Mouse (Mus musculus) kidney, adult 2 months (tissue): ENCODE measurements around the gene Ankfn1. TPM values are rescaled to one million over a fixed set of nuclear protein-coding genes. Genes with fewer than 3 reads are reported as not detected.
A peak's percentile ranks its signal among the peaks of the same experiment; 100 is the strongest.

Source experiments
- DNase-seq: peaks from one replicate; pipeline ENCODE4 v3.0.0; 2021
- H3K27ac ChIP-seq: fragments of 200-500 bp; 2 replicates; pipeline ENCODE4 v1.5.1; 2012; ENCODE audit warnings: low read depth, low read length, control low read depth, inconsistent platforms; ENCODE audit not compliant: insufficient read depth
- H3K27me3 ChIP-seq: fragments of 200-500 bp; replicated peaks from 2 replicates; pipeline ENCODE4 v1.6.1; 2012; ENCODE audit warnings: mild to moderate bottlenecking, moderate library complexity, low read length, inconsistent platforms; ENCODE audit not compliant: control insufficient read depth, insufficient read depth
- H3K36me3 ChIP-seq: fragments of 200-500 bp; 2 replicates; pipeline ENCODE4 v1.6.1; 2012; ENCODE audit warnings: mild to moderate bottlenecking, moderate library complexity, low read length, inconsistent platforms; ENCODE audit not compliant: control insufficient read depth, insufficient read depth
- H3K4me1 ChIP-seq: fragments of 200-500 bp; 2 replicates; pipeline ENCODE4 v1.6.1; 2011; ENCODE audit warnings: low read length; ENCODE audit not compliant: control insufficient read depth, insufficient read depth
- H3K4me3 ChIP-seq: fragments of 200-500 bp; 2 replicates; pipeline ENCODE4 v1.5.1; 2011; ENCODE audit warnings: mild to moderate bottlenecking, low read depth, low read length, control low read depth; ENCODE audit not compliant: insufficient read depth
- CTCF ChIP-seq: fragments of 200-500 bp; conservative IDR thresholded peaks from 2 replicates; pipeline ENCODE4 v1.5.1; 2011; ENCODE audit warnings: low read depth, mild to moderate bottlenecking, control low read depth, low read length, moderate library complexity, mixed read lengths; ENCODE audit not compliant: insufficient read depth, insufficient read length
- POLR2A ChIP-seq: fragments of 200-500 bp; IDR thresholded peaks from one replicate; pipeline ENCODE4 v1.6.1; 2011; ENCODE audit warnings: low read depth, low read length, control low read depth
- WGBS: fragments of 180-500 bp; shearing (Covaris S2); methylation state at CpG from one replicate; pipeline ENCODE4 v1.1.7; 2018; 5-methylcytosine and 5-hydroxymethylcytosine counted together
- polyA plus RNA-seq: library from polyadenylated mRNA; depleted of rRNA; stranded (reverse); fragments of >200 nt; gene quantifications from 2 replicates; pipeline ENCODE4 v1.2.3, GENCODE M21; 2012

Gene Ankfn1
- polyA plus RNA-seq, 1 experiment: 0.03 TPM

DNA sequence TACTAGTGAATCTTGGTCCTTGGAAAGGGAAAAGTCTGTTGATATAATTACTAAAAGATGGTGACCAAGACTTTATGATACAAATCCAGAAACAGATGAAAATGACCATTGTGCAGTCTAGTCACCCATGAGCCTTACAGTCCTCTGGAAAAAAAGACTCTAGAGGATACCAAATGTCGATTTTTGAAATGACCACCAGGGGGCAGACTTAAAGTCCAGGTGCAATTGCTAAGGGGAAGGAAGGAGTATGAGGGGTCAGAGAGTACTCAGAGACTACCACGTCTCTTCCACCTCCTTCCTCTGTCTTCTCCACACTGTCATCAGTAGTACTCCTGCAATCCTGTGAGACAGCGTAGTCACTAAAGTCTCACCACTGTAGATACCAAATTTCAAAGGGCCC, 353.1 kb downstream of the Ankfn1 start:
- Histone ChIP-seq H3K27ac (no peak overlapping the region), H3K4me3 (no peak overlapping the region), H3K36me3 (no peaks in the 10 kb centered on the region), H3K4me1 (no peaks in the 10 kb centered on the region), H3K27me3 (no peaks in the 10 kb centered on the region)
- WGBS: 52% methylated on average over 3 of the region's 3 CpGs
- peak; percentile 15 for DNase-seq
- 0 out of 2 replicates have a peak, but pooled peaks have one; percentile 14 for TF ChIP-seq CTCF
- no peak for TF ChIP-seq POLR2A

DNA sequence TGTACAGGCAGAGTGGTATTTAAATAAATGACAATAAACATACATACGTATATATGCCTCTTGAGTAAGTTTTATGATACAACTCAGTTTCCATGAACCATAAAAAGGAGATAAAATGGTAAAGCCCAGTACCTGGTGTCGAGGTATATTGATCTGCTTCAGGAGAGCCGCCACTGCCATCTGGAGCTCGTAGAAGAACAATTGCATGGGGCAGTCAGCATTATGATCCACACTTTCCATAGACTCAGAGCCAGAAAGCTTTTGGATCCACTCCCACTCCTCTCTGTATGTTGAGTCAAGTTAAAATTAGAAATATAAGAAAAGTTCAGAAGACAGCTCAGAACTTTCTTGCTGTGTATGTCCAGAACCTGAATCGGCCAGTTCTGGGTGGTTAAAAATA, 354.8 kb downstream of the Ankfn1 start:
- WGBS: 86% methylated on average over 5 of the region's 5 CpGs
- TF ChIP-seq CTCF: no peak
- H3K4me1 ChIP-seq: no peaks in the 10 kb centered on the region

DNA sequence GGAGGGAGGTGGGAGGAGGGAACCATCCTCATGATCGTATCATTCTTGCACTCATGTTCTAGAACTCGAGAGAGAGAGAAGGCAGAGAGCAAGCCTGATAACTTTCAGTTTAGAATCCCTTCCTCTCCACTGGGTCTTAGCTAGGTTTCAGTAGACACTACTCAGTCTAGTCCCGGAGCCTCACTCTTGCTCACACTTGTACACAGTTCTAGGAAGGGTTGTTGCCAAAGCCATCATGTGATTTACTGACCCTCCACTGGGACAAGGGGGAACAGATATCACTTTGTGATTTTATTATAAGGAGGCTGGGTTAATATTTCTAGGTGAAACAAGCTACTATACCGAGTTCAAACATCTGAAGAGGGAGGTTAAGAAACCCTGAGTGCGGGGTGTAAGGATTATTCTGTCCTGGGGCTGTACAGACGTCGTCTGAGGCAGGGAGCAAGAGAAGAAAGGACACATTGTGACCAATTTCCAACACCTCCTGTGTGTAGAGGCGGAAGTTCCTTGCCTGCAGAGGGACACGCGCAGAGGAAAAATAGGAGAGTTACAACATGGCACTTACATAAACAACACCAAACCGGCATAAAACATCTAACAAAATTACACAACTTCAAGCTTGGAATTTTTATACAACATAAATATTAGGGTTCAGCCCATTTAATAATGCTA, 356.6 kb downstream of the Ankfn1 start:
- no peaks in the 10 kb centered on the region for H3K36me3 ChIP-seq
- H3K27ac ChIP-seq: no peak overlapping the region
- H3K27me3 ChIP-seq: no peaks in the 10 kb centered on the region
- no peaks in the 10 kb centered on the region for H3K4me1 ChIP-seq
- TF ChIP-seq CTCF: no peak
- TF ChIP-seq POLR2A: no peak
- 81% methylated on average over 11 of the region's 11 CpGs for WGBS
- DNase-seq: no peak
- H3K4me3 ChIP-seq: no peak overlapping the region

More for the DNA sequence above, 354.8 kb downstream of the Ankfn1 start:
- DNase-seq: no peak
- H3K4me3 ChIP-seq: no peak overlapping the region
- no peak overlapping the region for H3K27ac ChIP-seq
- H3K27me3 ChIP-seq: no peaks in the 10 kb centered on the region
- H3K36me3 ChIP-seq: no peaks in the 10 kb centered on the region

DNA sequence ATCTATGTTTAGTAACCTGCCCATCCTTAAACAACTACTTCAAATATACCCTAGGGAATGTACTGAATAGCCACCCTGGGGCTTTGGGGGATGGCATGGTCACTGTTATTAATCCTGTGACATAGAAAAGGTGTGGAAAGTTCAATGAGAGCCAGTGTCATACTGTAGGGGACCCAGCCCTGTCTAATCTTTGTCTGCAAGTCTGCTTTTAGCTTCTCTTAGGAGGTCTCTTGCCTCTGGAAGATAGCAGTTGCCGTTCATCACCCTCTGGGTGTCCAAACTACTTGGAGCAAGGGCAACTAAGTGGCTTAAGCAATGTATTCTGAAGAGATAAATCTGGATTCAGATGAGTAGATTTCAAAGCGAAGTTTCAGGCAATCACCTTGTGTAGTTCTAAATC, 357.6 kb downstream of the Ankfn1 start:
- WGBS: 88% methylated on average over 2 of the region's 2 CpGs
- no peaks in the 10 kb centered on the region for H3K36me3 ChIP-seq
- no peak for TF ChIP-seq CTCF
- no peak for TF ChIP-seq POLR2A
- no peak overlapping the region for H3K4me3 ChIP-seq
- no peaks in the 10 kb centered on the region for H3K27me3 ChIP-seq
- no peak for DNase-seq
- H3K27ac ChIP-seq: no peak overlapping the region
- H3K4me1 ChIP-seq: no peaks in the 10 kb centered on the region

DNA sequence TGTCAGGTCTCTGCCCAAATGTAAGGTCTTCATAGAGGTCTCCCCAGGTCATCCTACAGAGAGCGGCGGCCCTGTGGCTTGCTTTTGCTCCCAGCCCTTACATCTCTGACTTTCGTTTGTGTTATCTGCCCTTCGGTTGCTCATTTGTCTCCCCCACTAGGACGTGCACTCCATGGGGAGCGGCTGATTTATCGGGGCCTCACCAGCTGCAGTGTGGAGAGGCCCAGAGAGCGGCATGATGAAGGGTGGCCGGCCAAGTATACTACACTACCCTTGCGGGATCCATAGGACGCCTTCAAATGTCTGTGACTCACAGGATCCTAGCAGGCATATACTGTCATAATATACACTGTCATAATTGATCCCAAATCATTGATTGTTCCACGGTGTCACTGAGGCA, 358.8 kb downstream of the Ankfn1 start:
- Histone ChIP-seq H3K27ac (no peak overlapping the region), H3K27me3 (no peaks in the 10 kb centered on the region), H3K4me1 (no peaks in the 10 kb centered on the region), H3K36me3 (no peaks in the 10 kb centered on the region), H3K4me3 (no peak overlapping the region)
- 84% methylated on average over 12 of the region's 12 CpGs for WGBS
- no peak for TF ChIP-seq CTCF
- TF ChIP-seq POLR2A: no peak
- no peak for DNase-seq

DNA sequence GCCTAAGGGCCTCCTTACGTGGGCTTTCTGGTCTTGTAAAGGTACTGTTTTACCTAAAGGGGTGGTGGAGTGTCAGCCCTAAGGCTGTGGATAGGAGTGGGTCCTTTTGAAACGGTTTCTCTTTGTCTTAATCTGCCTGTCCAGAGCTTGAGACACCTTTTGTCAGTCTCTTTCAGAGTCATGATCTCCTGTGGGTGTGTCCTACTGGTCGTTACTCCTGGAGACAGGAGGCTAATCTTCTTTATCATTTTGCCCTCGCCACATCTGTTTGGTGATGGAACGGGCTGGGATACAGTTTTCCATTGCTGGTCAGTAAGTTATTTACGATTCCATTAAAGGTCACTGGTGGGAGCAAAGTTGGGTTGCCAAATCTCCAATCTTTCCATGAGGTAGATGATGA, 360.7 kb downstream of the Ankfn1 start:
- Histone ChIP-seq H3K27me3 (no peaks in the 10 kb centered on the region), H3K36me3 (no peaks in the 10 kb centered on the region), H3K27ac (no peak overlapping the region), H3K4me1 (no peaks in the 10 kb centered on the region), H3K4me3 (no peak overlapping the region)
- no peak for DNase-seq
- TF ChIP-seq POLR2A (no peak), CTCF (no peak)
- WGBS: 78% methylated on average over 6 of the region's 6 CpGs

DNA sequence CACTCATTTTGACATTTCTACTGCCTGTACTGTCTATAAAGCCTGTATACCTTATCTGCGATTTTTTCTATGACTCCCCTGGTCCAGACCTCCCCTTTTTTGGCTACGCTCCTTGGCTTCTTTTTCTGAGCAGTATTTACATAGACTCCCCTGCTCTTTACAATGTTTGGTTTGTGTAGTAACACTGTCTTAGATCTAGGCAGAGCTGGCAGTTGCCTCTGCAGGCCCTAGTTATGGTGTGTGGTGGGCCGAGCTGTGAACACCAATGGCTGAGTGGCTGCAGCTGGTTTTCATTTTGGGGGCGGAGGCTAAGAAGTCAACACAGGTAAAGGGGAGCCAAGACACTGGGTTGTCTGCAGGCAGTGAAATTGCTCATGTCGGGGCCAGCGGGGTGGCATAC, 368.7 kb downstream of the Ankfn1 start:
- no peak for DNase-seq
- 76% methylated on average over 6 of the region's 6 CpGs for WGBS
- Histone ChIP-seq H3K27me3 (no peaks in the 10 kb centered on the region), H3K36me3 (no peaks in the 10 kb centered on the region), H3K4me3 (no peak overlapping the region), H3K4me1 (no peaks in the 10 kb centered on the region), H3K27ac (no peak overlapping the region)
- no peak for TF ChIP-seq CTCF
- no peak for TF ChIP-seq POLR2A

DNA sequence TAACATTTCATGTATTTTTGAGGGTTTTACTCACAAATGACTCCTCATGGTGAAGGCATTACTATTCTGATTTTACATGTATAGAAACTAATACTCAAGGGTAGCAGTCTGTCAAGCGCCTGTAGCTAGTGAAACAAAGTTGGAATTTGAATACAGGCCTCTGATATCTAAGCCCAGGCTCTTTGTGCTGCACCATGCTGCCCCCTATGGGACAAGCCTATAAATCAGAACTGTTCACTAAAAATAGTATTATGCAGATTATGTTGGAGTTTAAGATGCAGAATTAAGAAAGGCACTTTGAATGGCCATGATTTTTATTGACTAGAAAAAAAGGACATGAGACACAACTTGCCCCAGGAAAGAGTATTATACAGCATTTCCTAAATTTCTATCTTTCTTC, 373.0 kb downstream of the Ankfn1 start:
- 80% methylated on average over 1 of the region's 1 CpGs for WGBS
- Histone ChIP-seq H3K4me3 (no peak overlapping the region), H3K36me3 (no peaks in the 10 kb centered on the region), H3K4me1 (no peaks in the 10 kb centered on the region), H3K27ac (no peak overlapping the region), H3K27me3 (no peaks in the 10 kb centered on the region)
- TF ChIP-seq POLR2A (no peak), CTCF (0 out of 2 replicates have a peak, but pooled peaks have one; percentile 15)
- peak; percentile 5 for DNase-seq
